Mouse (Mus musculus): ENCODE data around the gene Cryzl1. TPM values are rescaled to one million over a fixed set of nuclear protein-coding genes. Genes with fewer than 3 reads are reported as not detected.

Cryzl1 gene
- total RNA-seq, 2 experiments from 2014 or later: 45.9 TPM

GRCm38 (mm10) chr16:91645995-91646602 lies 82.7 kb downstream of the Cryzl1 start:
- DNase-seq (ENCODE audit: low spot score in 2 of 2): peak in 1 of 2 experiments; percentile 19

GRCm38 (mm10) chr16:91645420-91645819 lies 83.4 kb downstream of the Cryzl1 start:
- peak in 1 of 2 experiments; percentile 4 for DNase-seq (ENCODE audit: low spot score in 2 of 2)

- peak in 1 of 2 experiments; percentile 5 for DNase-seq (ENCODE audit: low spot score in 2 of 2)
Observed at GRCm38 (mm10) chr16:91644901-91645300, 83.9 kb downstream of the Cryzl1 start.

GRCm38 (mm10) chr16:91640171-91640570 lies 88.6 kb downstream of the Cryzl1 start:
- DNase-seq (ENCODE audit: low spot score in 2 of 2): no peak

- no peak for DNase-seq (ENCODE audit: low spot score in 2 of 2)
Observed at GRCm38 (mm10) chr16:91639636-91640035, 89.1 kb downstream of the Cryzl1 start.

Other genes with a start within 250 kb of the Cryzl1 start
- 10 to 100 TPM; 53.5 to 55.4 TPM for gene Ifnar1, start 243.7 kb downstream of the Cryzl1 start, total RNA-seq (2021)
- 10 to 100 TPM; 20.2 to 27.6 TPM for gene Ifngr2, start 181.9 kb downstream of the Cryzl1 start, total RNA-seq (2021)
- gene Tmem50b, start 131.2 kb downstream of the Cryzl1 start, total RNA-seq (2021): 10 to 100 TPM; 60.2 to 73.8 TPM
- 10 to 100 TPM; 10.4 to 10.8 TPM for gene Dnajc28, start 109.9 kb downstream of the Cryzl1 start, total RNA-seq (2021)
- gene Gart, start 82.0 kb downstream of the Cryzl1 start, total RNA-seq (2021): 100 to 1,000 TPM in 1 of 2 experiments, 10 to 100 TPM in 1; 86.9 to 108 TPM
- 100 to 1,000 TPM; 215 to 253 TPM for gene Son, start 81.5 kb downstream of the Cryzl1 start, total RNA-seq (2021)
- 1 to 10 TPM; 7.5 to 7.8 TPM for gene Donson, start 40.2 kb downstream of the Cryzl1 start, total RNA-seq (2021)
- 10 to 100 TPM; 36.5 to 49.3 TPM for gene Itsn1, start 306 bp upstream of the Cryzl1 start, total RNA-seq (2021)

Measured in adrenal gland, adult 18-20 months (tissue).